In the genomic region with DNA sequence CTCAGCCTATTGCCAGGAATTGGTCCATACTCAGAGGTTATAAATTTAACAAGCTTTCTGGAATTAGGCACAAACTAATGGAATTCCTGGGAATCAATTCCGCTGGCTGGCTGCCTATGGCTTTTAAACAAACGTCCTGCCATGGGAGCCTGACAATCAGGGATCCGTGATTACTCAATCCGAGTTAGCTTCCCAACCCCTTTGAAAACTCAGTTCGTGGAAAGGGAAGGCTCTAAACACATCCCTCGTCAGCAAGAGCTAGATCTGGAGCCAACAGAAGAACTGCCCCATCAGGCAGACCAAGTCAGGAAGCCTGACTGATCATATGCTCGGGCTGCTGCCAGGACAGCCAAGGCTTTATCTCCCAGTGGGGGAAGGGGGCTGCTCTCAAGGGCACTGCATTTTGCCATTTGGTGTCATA, we compare ENCODE assay signal across 9 mouse cellular contexts.
DNase-seq lines count a peak whose midpoint lies in the region; ATAC-seq and TF ChIP-seq lines count a peak whose summit lies in the region.
"Had no signal": no experiment of that assay in that cellular context is flagged by ENCODE, and none has a peak within 500 bp of the region (broad histone marks: within the 10 kb centered on the region; RNA-seq: fewer than 3 reads in every experiment).

No protein-coding gene starts in this region.

- no peaks in the 10 kb centered on the region for H3K9me3 ChIP-seq in kidney, postnatal 0 days (replicated peaks; ENCODE audit: low read length)
- H3K9me3 ChIP-seq in liver, embryonic 15.5 days (replicated peaks) = no peaks in the 10 kb centered on the region

- H3K4me1 ChIP-seq in kidney, postnatal 0 days (replicated peaks; ENCODE audit: insufficient read depth, low read length) = no peaks in the 10 kb centered on the region
- H3K4me1 ChIP-seq in liver, embryonic 15.5 days (replicated peaks) = peaks cover 39% of the 10 kb centered on the region

- no peak overlapping the region for H3K27ac ChIP-seq in kidney, postnatal 0 days
- H3K27ac ChIP-seq in liver, embryonic 15.5 days (replicated peaks) = peak overlapping the region; percentile 49

- WGBS in kidney, postnatal 0 days = 37% methylated on average over 7 of the region's 7 CpGs
- 58% methylated on average over 7 of the region's 7 CpGs for WGBS in liver, embryonic 15.5 days (ENCODE audit: insufficient replicate concordance)

- no peak overlapping the region for H3K4me2 ChIP-seq in kidney, postnatal 0 days (ENCODE audit: low read length)
- H3K4me2 ChIP-seq in liver, embryonic 15.5 days = peak overlapping the region; percentile 7; the same call in 1 of the 2 replicates

- TF ChIP-seq CTCF in kidney, postnatal 0 days (IDR thresholded peaks at IDR 0.05; ENCODE audit: low read depth) = no peak

- no peak for ATAC-seq in kidney, postnatal 0 days (replicated peaks; ENCODE audit: low FRiP score, low read depth)
- no peak for ATAC-seq in liver, embryonic 15.5 days (ENCODE audit: insufficient read depth)
- ATAC-seq in erythroid progenitor cell, adult 5-6 weeks (replicated peaks; ENCODE audit: low FRiP score, poor library complexity, severe bottlenecking) = no peak
- ATAC-seq: forebrain, embryonic 16.5 days had no signal

- peak; percentile 23 for DNase-seq in embryo, embryonic 10 days (ENCODE audit: low spot score)
- DNase-seq in embryo, embryonic 9.5 days (ENCODE audit: extremely low spot score) = no peak
- DNase-seq in kidney, postnatal 0 days (ENCODE audit: low spot score) = no peak
- DNase-seq in kidney, postnatal 14 days = no peak
- peak; percentile 65 for DNase-seq in adipocyte (ENCODE audit: low spot score)
- DNase-seq in kidney, postnatal 4 days = no peak

- no peak overlapping the region for H3K4me3 ChIP-seq in kidney, postnatal 0 days (replicated peaks; ENCODE audit: low read depth, low read length)
- no peak overlapping the region for H3K4me3 ChIP-seq in liver, embryonic 15.5 days (replicated peaks)

- H3K36me3 ChIP-seq in kidney, postnatal 0 days (ENCODE audit: insufficient read depth, low read length) = no peaks in the 10 kb centered on the region
- H3K36me3 ChIP-seq in liver, embryonic 15.5 days (replicated peaks) = 0 out of 2 replicates have a peak, but pooled peaks cover 4% of the 10 kb centered on the region

- H3K27me3 ChIP-seq in kidney, postnatal 0 days (ENCODE audit: insufficient read depth, low read length) = no peaks in the 10 kb centered on the region
- H3K27me3 ChIP-seq in liver, embryonic 15.5 days = no peaks in the 10 kb centered on the region

- H3K9ac ChIP-seq in kidney, postnatal 0 days (ENCODE audit: low read depth, low read length) = 0 out of 2 replicates have a peak overlapping the region, but pooled peaks have one; percentile 14
- no peak overlapping the region for H3K9ac ChIP-seq in liver, embryonic 15.5 days

Comparison
In these comparisons a context has a peak if more than half of its experiments do, and no peak if none do; other contexts are left out.
1. DNase-seq: peak in embryo, embryonic 10 days (single experiment) and adipocyte (single experiment); none in embryo, embryonic 9.5 days (single experiment), kidney, postnatal 0 days (single experiment), kidney, postnatal 14 days (single experiment) and kidney, postnatal 4 days (0 of 2).